Mouse (Mus musculus): ENCODE data around the gene A3galt2. TPM values are rescaled to one million over a fixed set of nuclear protein-coding genes. Genes with fewer than 3 reads are reported as not detected.

Gene A3galt2
- polyA plus RNA-seq, 1 experiment from 2014 or later: 0.27 TPM

DNA sequence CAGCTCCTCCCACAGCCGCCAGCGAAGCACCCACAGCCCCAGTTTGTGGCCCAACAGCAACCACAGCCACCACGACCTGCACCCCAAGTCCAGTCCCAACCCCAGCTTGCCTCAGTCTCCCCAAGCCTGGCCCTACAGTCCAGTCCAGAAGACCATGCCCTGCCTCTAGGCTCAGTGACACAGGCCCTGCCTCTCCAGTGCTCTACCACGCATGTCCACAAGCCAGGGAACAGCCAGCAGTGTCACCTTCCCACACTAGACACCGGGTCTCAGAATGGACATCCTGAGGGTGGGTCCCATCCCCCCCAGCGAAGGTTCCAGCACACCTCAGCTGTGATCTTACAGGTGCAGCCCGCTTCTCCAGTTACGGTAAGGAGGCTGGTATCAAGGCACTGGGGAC is 32.2 kb upstream of the A3galt2 start:
- Histone ChIP-seq H3K4me2 (replicated peaks; ENCODE audit: low read depth, low read length) (no peak overlapping the region), H3K27ac (ENCODE audit: low read length) (no peak overlapping the region), H3K9me3 (ENCODE audit: control insufficient read depth, low read depth, low read length) (no peaks in the 10 kb centered on the region), H3K36me3 (ENCODE audit: control insufficient read depth, insufficient read depth, low read length) (0 out of 2 replicates have a peak, but pooled peaks cover 2% of the 10 kb centered on the region), H3K4me1 (ENCODE audit: control insufficient read depth, insufficient read depth, low read length) (peaks cover 33% of the 10 kb centered on the region), H3K9ac (replicated peaks; ENCODE audit: low read depth, low read length) (no peak overlapping the region), H3K27me3 (ENCODE audit: control insufficient read depth, insufficient read depth, low read length) (no peaks in the 10 kb centered on the region), H3K4me3 (ENCODE audit: low read depth, low read length) (no peak overlapping the region)
- 88% methylated on average over 8 of the region's 8 CpGs for WGBS
- ATAC-seq (ENCODE audit: insufficient number of reproducible peaks, insufficient read depth, low FRiP score, low read depth): no peak

DNA sequence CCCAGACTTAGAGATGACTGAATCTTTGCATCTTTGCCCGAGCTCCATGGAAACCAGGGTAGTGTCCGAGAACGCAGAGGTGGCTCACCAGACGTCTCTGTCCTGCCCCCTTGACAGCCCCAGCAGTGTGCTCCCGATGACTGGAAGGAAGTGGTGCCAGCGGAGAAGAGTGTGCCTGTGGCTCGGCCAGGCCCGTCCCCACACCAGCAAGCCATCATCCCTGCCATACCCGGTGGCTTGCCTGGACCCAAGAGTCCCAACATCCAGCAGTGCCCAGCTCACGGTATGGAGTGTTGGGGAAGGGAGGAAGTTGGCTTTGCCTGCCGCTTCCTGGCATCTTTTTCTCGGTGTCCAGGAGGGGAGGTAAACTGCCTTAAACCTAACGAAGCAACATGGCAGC is 31.7 kb upstream of the A3galt2 start:
- Histone ChIP-seq H3K9me3 (ENCODE audit: control insufficient read depth, low read depth, low read length) (no peaks in the 10 kb centered on the region), H3K27me3 (ENCODE audit: control insufficient read depth, insufficient read depth, low read length) (no peaks in the 10 kb centered on the region), H3K4me1 (ENCODE audit: control insufficient read depth, insufficient read depth, low read length) (peaks cover 34% of the 10 kb centered on the region), H3K4me3 (ENCODE audit: low read depth, low read length) (no peak overlapping the region), H3K4me2 (replicated peaks; ENCODE audit: low read depth, low read length) (no peak overlapping the region), H3K9ac (replicated peaks; ENCODE audit: low read depth, low read length) (no peak overlapping the region), H3K27ac (ENCODE audit: low read length) (no peak overlapping the region), H3K36me3 (ENCODE audit: control insufficient read depth, insufficient read depth, low read length) (0 out of 2 replicates have a peak, but pooled peaks cover 2% of the 10 kb centered on the region)
- ATAC-seq (ENCODE audit: insufficient number of reproducible peaks, insufficient read depth, low FRiP score, low read depth): no peak
- 86% methylated on average over 13 of the region's 13 CpGs for WGBS

- no peaks in the 10 kb centered on the region for H3K9me3 ChIP-seq (ENCODE audit: control insufficient read depth, low read depth, low read length)
- H3K36me3 ChIP-seq (ENCODE audit: control insufficient read depth, insufficient read depth, low read length): 0 out of 2 replicates have a peak, but pooled peaks cover 2% of the 10 kb centered on the region
- H3K4me2 ChIP-seq (replicated peaks; ENCODE audit: low read depth, low read length): no peak overlapping the region
- peaks cover 40% of the 10 kb centered on the region for H3K4me1 ChIP-seq (ENCODE audit: control insufficient read depth, insufficient read depth, low read length)
- no peak overlapping the region for H3K9ac ChIP-seq (replicated peaks; ENCODE audit: low read depth, low read length)
- 72% methylated on average over 7 of the region's 7 CpGs for WGBS
- H3K27ac ChIP-seq (ENCODE audit: low read length): no peak overlapping the region
- no peak for ATAC-seq (ENCODE audit: insufficient number of reproducible peaks, insufficient read depth, low FRiP score, low read depth)
- H3K4me3 ChIP-seq (ENCODE audit: low read depth, low read length): no peak overlapping the region
- no peaks in the 10 kb centered on the region for H3K27me3 ChIP-seq (ENCODE audit: control insufficient read depth, insufficient read depth, low read length)
Measured at GRCm38 (mm10) chr4:128724059-128724458, 31.1 kb upstream of the A3galt2 start.

DNA sequence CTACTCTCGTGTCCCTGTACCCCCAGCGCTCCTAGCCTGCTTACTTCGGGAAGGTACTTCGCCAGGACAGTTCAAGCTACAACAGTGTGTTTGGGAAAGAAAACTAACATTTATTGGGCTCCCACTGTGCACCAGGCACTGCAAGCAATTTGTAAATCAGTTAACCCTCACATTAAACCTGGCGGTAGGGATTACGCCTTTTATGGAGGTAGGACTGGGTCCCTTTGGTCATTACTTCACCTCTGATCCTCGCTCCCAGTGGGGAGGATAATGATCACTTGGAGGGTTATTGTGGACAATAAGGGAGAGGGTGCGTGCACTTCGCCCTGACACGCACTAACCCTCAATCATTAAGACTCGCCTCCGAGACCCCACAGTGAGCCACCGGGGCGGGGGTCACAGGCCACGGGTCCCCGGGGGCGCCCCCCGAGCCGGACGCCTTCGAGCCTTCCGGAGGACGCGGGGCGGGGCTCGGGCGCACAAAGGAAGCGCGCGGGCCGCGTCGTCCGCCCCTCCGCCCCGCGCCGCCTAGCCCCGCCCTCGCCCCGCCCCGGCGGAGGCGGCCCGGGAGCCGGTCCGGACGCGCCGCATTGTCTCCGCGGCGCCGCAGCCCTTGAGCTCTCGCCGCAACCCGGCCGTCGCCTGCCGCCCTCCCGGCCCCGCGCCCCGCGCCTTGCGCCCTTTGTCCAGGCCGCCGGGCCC is 28.0 kb upstream of the A3galt2 start:
- peak; percentile 90 for ATAC-seq (ENCODE audit: insufficient number of reproducible peaks, insufficient read depth, low FRiP score, low read depth)
- WGBS: 3% methylated on average over 63 of the region's 68 CpGs
- Histone ChIP-seq H3K4me1 (ENCODE audit: control insufficient read depth, insufficient read depth, low read length) (peaks cover 36% of the 10 kb centered on the region), H3K36me3 (ENCODE audit: control insufficient read depth, insufficient read depth, low read length) (peaks cover 8% of the 10 kb centered on the region; the same call in 1 of the 2 replicates), H3K27ac (ENCODE audit: low read length) (peak overlapping the region; percentile 86), H3K9ac (replicated peaks; ENCODE audit: low read depth, low read length) (peak overlapping the region; percentile 98), H3K27me3 (ENCODE audit: control insufficient read depth, insufficient read depth, low read length) (no peaks in the 10 kb centered on the region), H3K4me3 (ENCODE audit: low read depth, low read length) (peak overlapping the region; percentile 85), H3K9me3 (ENCODE audit: control insufficient read depth, low read depth, low read length) (no peaks in the 10 kb centered on the region), H3K4me2 (replicated peaks; ENCODE audit: low read depth, low read length) (peak overlapping the region; percentile 96)

DNA sequence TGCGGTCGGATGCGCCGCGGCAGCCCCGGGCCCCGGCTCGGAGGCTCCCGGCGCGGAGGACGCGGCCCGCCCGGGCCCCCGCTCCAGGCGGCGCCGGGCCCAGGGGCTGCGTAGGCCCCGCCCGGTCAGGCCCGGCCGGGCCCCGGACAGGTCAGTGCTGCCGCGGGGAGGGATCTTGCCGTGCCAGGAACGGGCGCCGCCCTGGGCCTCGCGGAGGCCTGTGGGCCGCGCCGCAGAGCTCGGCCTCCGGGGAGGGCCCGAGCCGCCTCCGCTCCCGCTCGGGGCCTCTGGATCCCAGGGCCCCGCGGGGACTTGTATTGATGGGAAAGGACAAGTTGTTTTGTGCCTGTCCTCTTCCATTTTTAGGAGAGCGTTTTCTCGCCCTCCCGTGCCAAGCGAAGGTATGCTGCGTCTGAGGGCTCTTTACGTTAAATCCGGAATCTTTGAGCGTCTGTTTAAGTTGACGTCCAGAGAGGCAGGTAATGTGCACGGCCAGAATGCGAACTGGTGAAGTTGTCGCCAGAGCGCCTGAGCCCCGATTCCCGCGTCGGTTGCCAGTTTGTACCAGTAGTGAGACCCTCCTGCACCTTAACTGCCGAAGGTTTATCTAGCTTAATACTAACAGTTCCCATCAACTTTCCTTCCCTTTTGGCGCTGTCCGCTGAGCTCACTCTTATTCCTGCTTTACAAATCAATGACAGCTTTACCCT is 27.3 kb upstream of the A3galt2 start:
- peak overlapping the region; percentile 98 for H3K9ac ChIP-seq (replicated peaks; ENCODE audit: low read depth, low read length)
- peaks cover 39% of the 10 kb centered on the region for H3K4me1 ChIP-seq (ENCODE audit: control insufficient read depth, insufficient read depth, low read length)
- H3K36me3 ChIP-seq (ENCODE audit: control insufficient read depth, insufficient read depth, low read length): peaks cover 8% of the 10 kb centered on the region; the same call in 1 of the 2 replicates
- H3K27me3 ChIP-seq (ENCODE audit: control insufficient read depth, insufficient read depth, low read length): no peaks in the 10 kb centered on the region
- peak overlapping the region; percentile 96 for H3K4me2 ChIP-seq (replicated peaks; ENCODE audit: low read depth, low read length)
- H3K4me3 ChIP-seq (ENCODE audit: low read depth, low read length): peak overlapping the region; percentile 85
- peak; percentile 80 for ATAC-seq (ENCODE audit: insufficient number of reproducible peaks, insufficient read depth, low FRiP score, low read depth)
- peak overlapping the region; percentile 86 for H3K27ac ChIP-seq (ENCODE audit: low read length)
- no peaks in the 10 kb centered on the region for H3K9me3 ChIP-seq (ENCODE audit: control insufficient read depth, low read depth, low read length)
- under 1% methylated on average over 45 of the region's 65 CpGs for WGBS

- Histone ChIP-seq H3K36me3 (ENCODE audit: control insufficient read depth, insufficient read depth, low read length) (peaks cover 9% of the 10 kb centered on the region; the same call in 1 of the 2 replicates), H3K4me3 (ENCODE audit: low read depth, low read length) (peak overlapping the region; percentile 85), H3K9me3 (ENCODE audit: control insufficient read depth, low read depth, low read length) (no peaks in the 10 kb centered on the region), H3K4me1 (ENCODE audit: control insufficient read depth, insufficient read depth, low read length) (peaks cover 45% of the 10 kb centered on the region), H3K27ac (ENCODE audit: low read length) (peak overlapping the region; percentile 86; the same call in 1 of the 2 replicates), H3K27me3 (ENCODE audit: control insufficient read depth, insufficient read depth, low read length) (no peaks in the 10 kb centered on the region), H3K4me2 (replicated peaks; ENCODE audit: low read depth, low read length) (peak overlapping the region; percentile 96), H3K9ac (replicated peaks; ENCODE audit: low read depth, low read length) (peak overlapping the region; percentile 98)
- no peak for ATAC-seq (ENCODE audit: insufficient number of reproducible peaks, insufficient read depth, low FRiP score, low read depth)
- 2% methylated on average over 5 of the region's 5 CpGs for WGBS
Measured at GRCm38 (mm10) chr4:128728431-128728851, 26.7 kb upstream of the A3galt2 start.

- Histone ChIP-seq H3K9ac (replicated peaks; ENCODE audit: low read depth, low read length) (peak overlapping the region; percentile 98), H3K9me3 (ENCODE audit: control insufficient read depth, low read depth, low read length) (no peaks in the 10 kb centered on the region), H3K27ac (ENCODE audit: low read length) (peak overlapping the region; percentile 69; the same call in 1 of the 2 replicates), H3K27me3 (ENCODE audit: control insufficient read depth, insufficient read depth, low read length) (no peaks in the 10 kb centered on the region), H3K4me1 (ENCODE audit: control insufficient read depth, insufficient read depth, low read length) (peaks cover 52% of the 10 kb centered on the region), H3K4me3 (ENCODE audit: low read depth, low read length) (peak overlapping the region; percentile 85), H3K36me3 (ENCODE audit: control insufficient read depth, insufficient read depth, low read length) (peaks cover 8% of the 10 kb centered on the region; the same call in 1 of the 2 replicates), H3K4me2 (replicated peaks; ENCODE audit: low read depth, low read length) (peak overlapping the region; percentile 96)
- no peak for ATAC-seq (ENCODE audit: insufficient number of reproducible peaks, insufficient read depth, low FRiP score, low read depth)
- 10% methylated on average over 15 of the region's 15 CpGs for WGBS
Measured at GRCm38 (mm10) chr4:128729033-128729708, 26.0 kb upstream of the A3galt2 start.

DNA sequence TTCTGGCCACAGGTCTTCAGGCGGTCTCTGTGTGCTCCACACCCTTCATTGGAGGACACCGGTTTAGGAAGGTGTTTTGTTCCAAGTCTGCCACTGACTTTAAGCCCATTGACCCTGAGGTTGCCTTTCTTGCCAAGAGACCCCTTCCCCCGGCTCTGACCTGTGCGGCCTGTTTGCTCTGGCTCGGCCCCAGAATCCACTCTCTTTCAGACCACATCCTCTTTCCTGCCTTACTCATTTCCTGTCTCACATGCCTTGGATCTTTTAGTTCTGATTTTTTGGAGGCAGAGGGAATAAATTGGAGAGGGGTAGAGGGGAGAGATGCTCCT is 25.5 kb upstream of the A3galt2 start:
- Histone ChIP-seq H3K9me3 (ENCODE audit: control insufficient read depth, low read depth, low read length) (no peaks in the 10 kb centered on the region), H3K36me3 (ENCODE audit: control insufficient read depth, insufficient read depth, low read length) (peaks cover 8% of the 10 kb centered on the region; the same call in 1 of the 2 replicates), H3K4me1 (ENCODE audit: control insufficient read depth, insufficient read depth, low read length) (peaks cover 57% of the 10 kb centered on the region), H3K27ac (ENCODE audit: low read length) (peak overlapping the region; percentile 69; the same call in 1 of the 2 replicates), H3K4me3 (ENCODE audit: low read depth, low read length) (peak overlapping the region; percentile 85), H3K27me3 (ENCODE audit: control insufficient read depth, insufficient read depth, low read length) (no peaks in the 10 kb centered on the region), H3K9ac (replicated peaks; ENCODE audit: low read depth, low read length) (peak overlapping the region; percentile 98; the same call in 1 of the 2 replicates), H3K4me2 (replicated peaks; ENCODE audit: low read depth, low read length) (peak overlapping the region; percentile 96)
- ATAC-seq (ENCODE audit: insufficient number of reproducible peaks, insufficient read depth, low FRiP score, low read depth): no peak
- WGBS: 9% methylated on average over 5 of the region's 5 CpGs
